Mouse (Mus musculus): ENCODE measurements around the gene Nfatc2. TPM values are rescaled to one million over a fixed set of nuclear protein-coding genes. Genes with fewer than 3 reads are reported as not detected.

Gene Nfatc2
- total and polyA plus RNA-seq, 3 experiments: not detected

DNA sequence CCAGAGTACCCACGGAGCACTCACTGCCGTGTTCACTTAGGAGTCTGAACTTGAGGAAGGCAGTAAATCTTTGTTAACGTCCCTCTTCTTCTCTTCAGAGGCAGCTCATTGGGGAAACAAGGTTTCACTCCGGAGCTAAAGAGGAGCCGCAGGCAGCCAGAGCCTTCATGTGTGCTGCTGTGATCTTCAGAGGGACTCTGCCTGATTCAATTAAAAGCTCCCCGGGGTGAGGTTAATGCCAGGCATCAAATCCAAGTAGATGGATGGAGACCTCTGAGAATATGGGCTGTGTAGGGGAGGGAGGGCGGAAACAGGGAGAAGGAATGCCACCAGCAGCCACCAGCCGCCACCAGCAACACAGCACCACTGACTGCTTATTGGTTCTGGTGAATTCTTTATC, 157.3 kb downstream of the Nfatc2 start:
- Histone ChIP-seq H3K27me3 (ENCODE audit: control insufficient read depth in 1 of 2, insufficient read depth in 2 of 2, low read length in 2 of 2) (no peaks in the 10 kb centered on the region), H3K36me3 (ENCODE audit: control insufficient read depth in 1 of 2, insufficient read depth in 2 of 2, low read length in 2 of 2) (no peaks in the 10 kb centered on the region), H3K4me3 (ENCODE audit: control insufficient read depth in 1 of 2, insufficient read depth in 1 of 2, low read depth in 2 of 2, low read length in 2 of 2) (no peak overlapping the region), H3K4me1 (ENCODE audit: control insufficient read depth in 1 of 2, insufficient read depth in 2 of 2, low read length in 2 of 2) (no peaks in the 10 kb centered on the region), H3K9ac (ENCODE audit: control insufficient read depth, low read depth, low read length, poor library complexity, severe bottlenecking) (no peak overlapping the region), H3K79me2 (ENCODE audit: control insufficient read depth, insufficient read depth, low read length, poor library complexity) (no peaks in the 10 kb centered on the region), H3K9me3 (replicated peaks; ENCODE audit: insufficient read depth, low read length) (no peaks in the 10 kb centered on the region), H3K27ac (ENCODE audit: control insufficient read depth, low read depth, low read length) (no peak overlapping the region)
- no peak for TF ChIP-seq RAD21 (IDR thresholded peaks at IDR 0.05; ENCODE audit: low read depth, low read length)
- no peak for TF ChIP-seq USF2 (IDR thresholded peaks at IDR 0.05; ENCODE audit: borderline replicate concordance in 1 of 2, insufficient read depth in 1 of 2, low read depth in 1 of 2, low read length in 2 of 2)
- TF ChIP-seq E2F4 (IDR thresholded peaks at IDR 0.05; ENCODE audit: borderline replicate concordance, low read depth, low read length): no peak
- no peak for TF ChIP-seq KAT2A (conservative IDR thresholded peaks at IDR 0.05; ENCODE audit: low read depth, low read length)
- no peak for TF ChIP-seq ELF1 (IDR thresholded peaks at IDR 0.05; ENCODE audit: low read depth, low read length)
- TF ChIP-seq TCF12 (IDR thresholded peaks at IDR 0.05; ENCODE audit: low read depth, low read length): no peak
- TF ChIP-seq ZMIZ1 (IDR thresholded peaks at IDR 0.05; ENCODE audit: low read depth, low read length): no peak
- TF ChIP-seq MEF2A (IDR thresholded peaks at IDR 0.05; ENCODE audit: extremely low read depth, insufficient replicate concordance, low read depth, low read length, poor library complexity, severe bottlenecking): no peak
- TF ChIP-seq JUND (IDR thresholded peaks at IDR 0.05; ENCODE audit: low read depth, low read length): no peak
- TF ChIP-seq MAZ (IDR thresholded peaks at IDR 0.05; ENCODE audit: low read depth, low read length): no peak
- TF ChIP-seq MXI1 (IDR thresholded peaks at IDR 0.05; ENCODE audit: low read depth, low read length): no peak
- TF ChIP-seq BHLHE40 (IDR thresholded peaks at IDR 0.05; ENCODE audit: borderline replicate concordance, low read depth, low read length): no peak
- TF ChIP-seq CTCF (IDR thresholded peaks at IDR 0.05 in 2 of 3, conservative IDR thresholded peaks at IDR 0.05 in 1 of 3; ENCODE audit: control insufficient read depth in 1 of 3, insufficient read depth in 1 of 3, low read depth in 2 of 3, low read length in 3 of 3, poor library complexity in 1 of 3, severe bottlenecking in 1 of 3): no peak
- TF ChIP-seq RCOR1 (IDR thresholded peaks at IDR 0.05; ENCODE audit: low read depth, low read length): no peak
- TF ChIP-seq EP300 (IDR thresholded peaks at IDR 0.05; ENCODE audit: low read depth in 1 of 2, low read length in 2 of 2): no peak
- no peak for TF ChIP-seq TBP (IDR thresholded peaks at IDR 0.05; ENCODE audit: low read depth, low read length)
- TF ChIP-seq ETS1 (IDR thresholded peaks at IDR 0.05; ENCODE audit: low read depth, low read length): no peak
- no peak for TF ChIP-seq SMC3 (IDR thresholded peaks at IDR 0.05; ENCODE audit: low read depth, low read length)
- no peak for TF ChIP-seq NRF1 (IDR thresholded peaks at IDR 0.05; ENCODE audit: insufficient read depth, low read depth, low read length, poor library complexity, severe bottlenecking)
- TF ChIP-seq MAX (IDR thresholded peaks at IDR 0.05; ENCODE audit: low read length): no peak
- DNase-seq (ENCODE audit: low read depth, low spot score): no peak

- no peaks in the 10 kb centered on the region for H3K79me2 ChIP-seq (ENCODE audit: control insufficient read depth, insufficient read depth, low read length, poor library complexity)
- no peak overlapping the region for H3K27ac ChIP-seq (ENCODE audit: control insufficient read depth, low read depth, low read length)
- no peaks in the 10 kb centered on the region for H3K9me3 ChIP-seq (replicated peaks; ENCODE audit: insufficient read depth, low read length)
- no peak overlapping the region for H3K4me3 ChIP-seq (ENCODE audit: control insufficient read depth in 1 of 2, insufficient read depth in 1 of 2, low read depth in 2 of 2, low read length in 2 of 2)
- no peaks in the 10 kb centered on the region for H3K4me1 ChIP-seq (ENCODE audit: control insufficient read depth in 1 of 2, insufficient read depth in 2 of 2, low read length in 2 of 2)
- TF ChIP-seq GATA1 (IDR thresholded peaks at IDR 0.05; ENCODE audit: low read depth, low read length): no peak
- no peak for TF ChIP-seq CHD1 (IDR thresholded peaks at IDR 0.05; ENCODE audit: low read depth, low read length)
- no peaks in the 10 kb centered on the region for H3K27me3 ChIP-seq (ENCODE audit: control insufficient read depth in 1 of 2, insufficient read depth in 2 of 2, low read length in 2 of 2)
- no peaks in the 10 kb centered on the region for H3K36me3 ChIP-seq (ENCODE audit: control insufficient read depth in 1 of 2, insufficient read depth in 2 of 2, low read length in 2 of 2)
- no peak for DNase-seq (ENCODE audit: low read depth, low spot score)
- no peak overlapping the region for H3K9ac ChIP-seq (ENCODE audit: control insufficient read depth, low read depth, low read length, poor library complexity, severe bottlenecking)
Observed at GRCm38 (mm10) chr2:168441494-168441893, 160.0 kb downstream of the Nfatc2 start.

Data from MEL (cell line).